ENCODE assay signal across 22 mouse cellular contexts in the genomic region with DNA sequence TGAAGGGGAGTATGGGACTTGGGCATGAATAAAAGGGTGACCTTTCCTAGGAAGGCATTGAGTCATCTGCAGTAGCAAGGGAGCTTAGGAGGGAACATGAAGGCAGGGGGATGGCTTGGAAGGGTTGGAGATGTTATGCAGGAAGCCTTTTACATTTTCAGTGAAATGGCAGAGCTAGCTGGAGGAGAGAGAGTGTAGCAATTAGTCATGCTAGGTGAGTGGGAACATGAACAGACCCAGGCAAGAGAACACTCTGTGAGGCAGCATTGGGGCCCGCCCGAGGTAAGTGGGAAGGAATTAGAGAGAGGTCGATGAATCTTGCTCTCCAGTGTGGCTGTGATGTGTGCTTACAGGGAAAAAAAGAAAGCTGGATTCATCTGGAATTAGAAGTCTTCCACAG.
DNase-seq lines count a peak whose midpoint lies in the region; ATAC-seq lines count a peak whose summit lies in the region.
"Had no signal": no experiment of that assay in that cellular context is flagged by ENCODE, and none has a peak within 500 bp of the region (broad histone marks: within the 10 kb centered on the region; RNA-seq: fewer than 3 reads in every experiment).

No protein-coding gene starts in this region.

- ATAC-seq in hindbrain, embryonic 13.5 days (ENCODE audit: low FRiP score): no peak
- ATAC-seq: activated CD4-positive, CD25-positive, alpha-beta regulatory T cell, adult 4 months; forebrain, embryonic 14.5 days; hindbrain, embryonic 16.5 days; inflammation-experienced regulatory T-cells, adult 6 months had no signal

- H3K9ac ChIP-seq in hindbrain, embryonic 13.5 days: no peak overlapping the region
- H3K9ac ChIP-seq: embryonic facial prominence, embryonic 12.5 days; heart, embryonic 13.5 days had no signal

- DNase-seq in left cerebral cortex, adult 11 months (ENCODE audit: low spot score): peak; percentile 34
- no peak for DNase-seq in left cerebral cortex, adult 18-20 months (ENCODE audit: low spot score in 2 of 2)
- peak; percentile 8 for DNase-seq in 3134 (ENCODE audit: extremely low read depth, insufficient read length, low spot score)
- DNase-seq in 3T3-L1 (ENCODE audit: low read depth, low spot score): peak; percentile 38
- no peak for DNase-seq in limb, embryonic 10.5 days (ENCODE audit: low spot score)
- no peak for DNase-seq in thymus, postnatal 25 days
- DNase-seq in adrenal gland, postnatal 4 days (ENCODE audit: low spot score in 2 of 2): no peak
- DNase-seq: adrenal gland, postnatal 14 days; cerebellum, adult 2 months; cerebellum, postnatal 10 days; embryo, embryonic 11 days; gastrocnemius, postnatal 10 days; heart, postnatal 36 days had no signal

- H3K4me1 ChIP-seq in limb, embryonic 10.5 days: peaks cover 34% of the 10 kb centered on the region
- H3K4me1 ChIP-seq in hindbrain, embryonic 13.5 days (replicated peaks): peaks cover 23% of the 10 kb centered on the region

- H3K4me3 ChIP-seq in limb, embryonic 10.5 days: no peak overlapping the region
- no peak overlapping the region for H3K4me3 ChIP-seq in hindbrain, embryonic 13.5 days
- H3K4me3 ChIP-seq: embryonic facial prominence, embryonic 12.5 days; erythroblast, embryonic 14.5 days; forebrain, embryonic 10.5 days; heart, embryonic 13.5 days had no signal

- no peak overlapping the region for H3K4me2 ChIP-seq in hindbrain, embryonic 13.5 days
- H3K4me2 ChIP-seq: embryonic facial prominence, embryonic 12.5 days; heart, embryonic 13.5 days had no signal

- peaks cover 15% of the 10 kb centered on the region; the same call in 1 of the 2 replicates for H3K36me3 ChIP-seq in limb, embryonic 10.5 days
- no peaks in the 10 kb centered on the region for H3K36me3 ChIP-seq in hindbrain, embryonic 13.5 days
- H3K36me3 ChIP-seq: embryonic facial prominence, embryonic 12.5 days; forebrain, embryonic 10.5 days had no signal

- no peaks in the 10 kb centered on the region for H3K9me3 ChIP-seq in limb, embryonic 10.5 days (replicated peaks)
- no peaks in the 10 kb centered on the region for H3K9me3 ChIP-seq in hindbrain, embryonic 13.5 days
- H3K9me3 ChIP-seq: embryonic facial prominence, embryonic 12.5 days; forebrain, embryonic 10.5 days; heart, embryonic 13.5 days had no signal

- H3K27me3 ChIP-seq in limb, embryonic 10.5 days (ENCODE audit: low read depth, poor library complexity, severe bottlenecking): no peaks in the 10 kb centered on the region
- H3K27me3 ChIP-seq in hindbrain, embryonic 13.5 days: no peaks in the 10 kb centered on the region
- H3K27me3 ChIP-seq: embryonic facial prominence, embryonic 12.5 days; heart, embryonic 13.5 days had no signal

- WGBS in limb, embryonic 10.5 days: 90% methylated on average over 3 of the region's 3 CpGs
- 84% methylated on average over 3 of the region's 3 CpGs for WGBS in hindbrain, embryonic 13.5 days

- H3K27ac ChIP-seq in limb, embryonic 10.5 days: peak overlapping the region; percentile 50; the same call in 1 of the 2 replicates
- H3K27ac ChIP-seq in hindbrain, embryonic 13.5 days: no peak overlapping the region
- H3K27ac ChIP-seq: embryonic facial prominence, embryonic 12.5 days; forebrain, embryonic 10.5 days; heart, embryonic 13.5 days had no signal

Comparison
In these comparisons a context has a peak if more than half of its experiments do, and no peak if none do; other contexts are left out.
1. DNase-seq: peak in left cerebral cortex, adult 11 months (single experiment), 3134 (single experiment) and 3T3-L1 (single experiment); none in left cerebral cortex, adult 18-20 months (0 of 2), limb, embryonic 10.5 days (single experiment), thymus, postnatal 25 days (single experiment) and adrenal gland, postnatal 4 days (0 of 2).